Mouse (Mus musculus) liver, embryonic 14.5 days (tissue): ENCODE measurements around the gene Ciapin1.

Experiments used
- CTCF ChIP-seq: IDR thresholded peaks from 2 replicates; pipeline ENCODE4 v1.5.1; 2016; ENCODE audit warnings: antibody characterized with exemption, low read depth, control low read depth
- EP300 ChIP-seq: IDR thresholded peaks from 2 replicates; pipeline ENCODE4 v1.6.1; 2016; ENCODE audit warnings: antibody characterized with exemption, low read depth

- TF ChIP-seq CTCF (no peak), EP300 (no peak)
Measured at GRCm38 (mm10) chr8:94880742-94881141, 42.6 kb upstream of the Ciapin1 start.
